Mouse (Mus musculus): ENCODE results near the gene Lrrc4. TPM values are rescaled to one million over a fixed set of nuclear protein-coding genes. Genes with fewer than 3 reads are reported as not detected.

Lrrc4 gene
- polyA plus RNA-seq, 1 experiment from 2014 or later, result 0.87 TPM

DNA sequence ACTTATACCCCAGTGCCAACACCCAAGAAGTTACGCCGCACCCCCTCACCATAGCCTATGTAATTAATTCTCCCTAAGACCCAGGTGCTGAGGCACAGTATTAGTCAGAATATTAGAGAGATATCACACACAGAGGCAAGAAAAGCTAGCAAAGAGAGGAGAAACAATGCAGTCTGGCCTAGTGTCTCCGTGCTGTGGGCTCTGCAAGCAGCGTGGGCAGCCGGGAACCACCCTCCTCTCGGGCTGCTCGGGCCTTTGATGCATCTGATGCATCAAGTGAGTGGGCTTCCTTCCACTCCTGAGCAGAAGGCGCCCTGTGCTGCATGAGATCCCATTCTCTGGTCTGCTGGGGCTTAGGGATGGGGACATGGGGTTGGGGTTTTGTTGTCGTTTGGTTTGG is 18.5 kb downstream of the Lrrc4 start:
- WGBS, result 88% methylated on average over 9 of the region's 9 CpGs
- Histone ChIP-seq H3K36me3 (no peaks in the 10 kb centered on the region), H3K27ac (no peak overlapping the region), H3K9me3 (no peaks in the 10 kb centered on the region), H3K27me3 (ENCODE audit: insufficient read depth, poor library complexity, severe bottlenecking) (no peaks in the 10 kb centered on the region), H3K4me3 (no peak overlapping the region), H3K4me1 (peaks cover 54% of the 10 kb centered on the region)
- no peak for DNase-seq (ENCODE audit: low spot score)

DNA sequence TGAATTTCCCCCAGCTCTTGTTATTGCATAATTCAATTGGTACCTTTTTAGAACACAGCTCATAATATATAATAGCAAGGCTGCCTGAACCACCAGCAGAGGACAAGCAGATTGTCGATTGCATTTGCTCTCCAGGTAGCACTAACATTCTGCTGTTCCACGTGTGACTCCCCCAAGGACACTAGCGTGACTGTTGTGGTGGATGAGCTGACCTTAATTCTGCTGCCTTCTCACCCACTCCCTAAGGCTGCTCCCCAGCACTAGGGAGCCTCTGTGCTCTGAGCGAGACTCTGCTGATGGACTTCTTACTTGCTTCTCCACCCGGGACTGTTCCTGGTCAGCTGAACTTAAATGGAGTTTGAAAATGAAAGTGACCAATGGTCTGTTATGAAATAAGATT is 26.8 kb downstream of the Lrrc4 start:
- Histone ChIP-seq H3K4me3 (no peak overlapping the region), H3K4me1 (no peaks in the 10 kb centered on the region), H3K9me3 (no peaks in the 10 kb centered on the region), H3K27ac (no peak overlapping the region), H3K36me3 (0 out of 2 replicates have a peak, but pooled peaks cover 2% of the 10 kb centered on the region), H3K27me3 (ENCODE audit: insufficient read depth, poor library complexity, severe bottlenecking) (no peaks in the 10 kb centered on the region)
- DNase-seq (ENCODE audit: low spot score), result no peak
- 91% methylated on average over 5 of the region's 5 CpGs for WGBS

DNA sequence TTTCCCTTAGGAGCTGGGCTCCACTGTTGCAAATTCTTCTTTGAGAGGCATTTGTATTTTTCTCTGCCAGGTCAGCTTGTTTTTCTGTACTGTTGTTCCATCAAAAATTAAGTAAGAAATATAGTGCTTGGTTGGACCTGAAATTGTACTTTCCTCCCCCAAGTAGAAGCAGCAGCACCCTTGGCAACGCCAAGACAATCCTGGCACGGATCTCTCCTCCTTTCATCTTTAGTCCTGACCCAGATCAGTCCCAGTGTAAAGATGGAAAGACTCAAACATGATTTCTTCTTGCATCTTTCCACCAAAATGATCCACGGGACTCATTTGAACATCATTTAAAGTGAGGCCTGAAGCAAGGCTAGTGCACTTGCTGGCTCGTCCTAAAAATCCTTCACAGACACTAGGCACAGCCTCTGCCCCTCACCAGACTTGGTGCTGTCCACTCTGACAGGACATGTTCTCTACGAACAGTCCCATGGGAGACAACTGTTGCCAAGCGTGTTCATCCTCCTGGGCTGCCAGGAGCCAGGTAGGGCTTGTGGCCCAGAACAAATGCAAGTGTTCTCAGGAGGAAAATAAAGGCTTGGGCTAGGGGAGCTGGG is 27.8 kb downstream of the Lrrc4 start:
- no peak for DNase-seq (ENCODE audit: low spot score)
- no peaks in the 10 kb centered on the region for H3K4me1 ChIP-seq
- WGBS, result 86% methylated on average over 6 of the region's 6 CpGs
- no peak overlapping the region for H3K4me3 ChIP-seq
- no peaks in the 10 kb centered on the region for H3K27me3 ChIP-seq (ENCODE audit: insufficient read depth, poor library complexity, severe bottlenecking)
- no peaks in the 10 kb centered on the region for H3K9me3 ChIP-seq
- 0 out of 2 replicates have a peak, but pooled peaks cover 2% of the 10 kb centered on the region for H3K36me3 ChIP-seq
- H3K27ac ChIP-seq, result no peak overlapping the region

DNA sequence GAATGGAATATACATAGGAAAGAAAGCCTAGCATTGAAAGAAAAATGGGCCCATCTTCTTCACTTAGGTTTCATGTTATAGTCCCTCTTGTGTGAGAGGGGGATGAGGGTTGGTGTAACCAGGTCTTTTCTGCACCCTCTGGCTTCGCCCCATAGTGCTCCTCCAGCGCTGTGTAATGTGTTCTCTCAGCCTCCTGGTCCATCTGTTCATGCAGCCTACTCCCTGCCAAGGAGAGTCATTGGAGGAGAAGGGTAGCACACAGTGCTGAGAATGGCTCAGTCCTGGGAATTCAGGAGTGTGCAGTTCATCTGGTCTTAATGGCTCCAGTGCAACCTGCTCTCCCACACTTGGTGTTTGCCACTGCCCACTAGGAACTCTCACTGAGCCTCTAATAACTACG is 30.6 kb downstream of the Lrrc4 start:
- no peak overlapping the region for H3K4me3 ChIP-seq
- H3K4me1 ChIP-seq, result no peaks in the 10 kb centered on the region
- no peak for DNase-seq (ENCODE audit: low spot score)
- WGBS, result 88% methylated on average over 3 of the region's 3 CpGs
- H3K27me3 ChIP-seq (ENCODE audit: insufficient read depth, poor library complexity, severe bottlenecking), result no peaks in the 10 kb centered on the region
- H3K9me3 ChIP-seq, result no peaks in the 10 kb centered on the region
- no peak overlapping the region for H3K27ac ChIP-seq
- peaks cover 12% of the 10 kb centered on the region for H3K36me3 ChIP-seq

DNA sequence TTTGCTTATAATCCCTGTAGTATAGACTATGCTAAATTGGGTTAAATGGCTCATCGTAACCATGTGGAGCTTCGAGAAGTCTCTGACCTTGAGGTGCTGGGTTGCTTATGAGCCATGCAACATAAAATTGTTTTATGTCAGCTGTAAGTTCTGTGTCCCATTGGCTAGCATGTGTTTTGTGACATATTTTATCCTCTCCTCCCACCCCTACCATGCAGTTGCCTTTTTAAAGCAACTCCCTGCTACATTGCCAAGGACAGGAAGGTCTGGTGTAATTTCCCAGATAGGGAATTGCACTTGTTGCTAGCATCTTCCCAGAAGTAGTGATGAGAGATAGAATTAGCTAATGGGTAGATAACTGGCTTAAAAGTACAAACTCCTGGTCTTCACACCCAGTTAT is 31.7 kb downstream of the Lrrc4 start:
- H3K36me3 ChIP-seq, result peaks cover 17% of the 10 kb centered on the region
- WGBS, result 83% methylated on average over 2 of the region's 2 CpGs
- no peak overlapping the region for H3K4me3 ChIP-seq
- no peak for DNase-seq (ENCODE audit: low spot score)
- H3K27ac ChIP-seq, result no peak overlapping the region
- no peaks in the 10 kb centered on the region for H3K27me3 ChIP-seq (ENCODE audit: insufficient read depth, poor library complexity, severe bottlenecking)
- H3K4me1 ChIP-seq, result 0 out of 2 replicates have a peak, but pooled peaks cover 2% of the 10 kb centered on the region
- no peaks in the 10 kb centered on the region for H3K9me3 ChIP-seq

DNA sequence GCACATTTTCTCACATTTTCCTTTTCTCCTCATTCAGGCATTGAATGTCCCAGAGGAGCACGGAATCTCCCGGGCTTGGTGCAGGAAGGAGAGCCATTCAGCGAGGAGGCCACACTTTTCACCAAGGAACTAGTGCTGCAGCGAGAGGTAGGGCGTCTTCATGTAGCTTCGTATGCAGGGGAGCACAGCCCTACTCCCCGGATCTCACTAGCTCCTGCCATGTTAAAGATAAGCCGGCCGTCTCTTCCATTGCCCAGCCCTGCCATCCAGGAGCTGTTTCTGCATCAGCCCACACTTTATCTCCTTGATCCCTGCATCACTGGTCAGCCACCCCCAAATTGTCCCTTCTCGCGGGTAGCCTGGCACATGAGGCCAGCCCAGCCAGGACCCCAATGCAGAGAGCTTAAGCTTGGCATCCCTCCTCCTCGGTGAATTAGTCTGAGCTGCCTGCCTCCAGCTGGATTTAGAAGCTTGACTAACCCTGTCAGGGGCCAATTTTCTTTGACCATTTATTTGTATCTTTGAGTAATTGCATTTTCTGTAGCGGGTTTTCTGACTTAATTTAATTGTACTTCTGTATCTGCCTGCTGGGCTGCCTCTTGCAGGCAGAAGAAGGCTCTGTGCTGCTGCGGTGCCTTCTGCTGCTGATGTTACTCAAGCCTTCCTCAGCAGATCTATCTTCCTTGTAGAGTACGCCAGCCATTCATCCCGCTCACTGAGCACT is 35.6 kb downstream of the Lrrc4 start:
- Histone ChIP-seq H3K27ac (no peak overlapping the region), H3K4me1 (peaks cover 6% of the 10 kb centered on the region; the same call in 1 of the 2 replicates), H3K27me3 (ENCODE audit: insufficient read depth, poor library complexity, severe bottlenecking) (no peaks in the 10 kb centered on the region), H3K9me3 (no peaks in the 10 kb centered on the region), H3K36me3 (peaks cover 17% of the 10 kb centered on the region), H3K4me3 (no peak overlapping the region)
- 79% methylated on average over 16 of the region's 16 CpGs for WGBS
- DNase-seq (ENCODE audit: low spot score), result no peak

DNA sequence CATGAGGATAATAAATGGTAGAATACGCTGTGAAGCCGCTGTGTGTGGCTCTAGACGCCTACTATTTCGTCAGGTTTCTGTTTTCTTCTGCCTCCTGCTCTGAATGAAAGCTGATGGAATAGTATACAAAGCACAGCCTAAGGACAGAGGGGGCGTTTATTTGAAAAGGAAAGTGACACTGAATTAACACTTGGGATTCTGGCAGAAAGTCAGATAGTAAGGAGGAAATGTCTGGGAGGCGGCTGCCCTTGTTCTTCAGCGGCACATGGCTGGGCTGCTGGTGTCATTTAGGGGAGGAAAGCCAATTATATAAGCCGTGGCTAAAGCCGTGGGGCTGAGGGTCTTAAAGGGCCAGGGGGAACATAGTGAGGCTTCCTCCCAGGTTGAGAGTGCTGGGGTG is 36.2 kb downstream of the Lrrc4 start:
- no peaks in the 10 kb centered on the region for H3K9me3 ChIP-seq
- no peak overlapping the region for H3K4me3 ChIP-seq
- peaks cover 10% of the 10 kb centered on the region; the same call in 1 of the 2 replicates for H3K4me1 ChIP-seq
- no peaks in the 10 kb centered on the region for H3K27me3 ChIP-seq (ENCODE audit: insufficient read depth, poor library complexity, severe bottlenecking)
- H3K36me3 ChIP-seq, result peaks cover 17% of the 10 kb centered on the region
- DNase-seq (ENCODE audit: low spot score), result no peak
- 47% methylated on average over 9 of the region's 9 CpGs for WGBS
- no peak overlapping the region for H3K27ac ChIP-seq

DNA sequence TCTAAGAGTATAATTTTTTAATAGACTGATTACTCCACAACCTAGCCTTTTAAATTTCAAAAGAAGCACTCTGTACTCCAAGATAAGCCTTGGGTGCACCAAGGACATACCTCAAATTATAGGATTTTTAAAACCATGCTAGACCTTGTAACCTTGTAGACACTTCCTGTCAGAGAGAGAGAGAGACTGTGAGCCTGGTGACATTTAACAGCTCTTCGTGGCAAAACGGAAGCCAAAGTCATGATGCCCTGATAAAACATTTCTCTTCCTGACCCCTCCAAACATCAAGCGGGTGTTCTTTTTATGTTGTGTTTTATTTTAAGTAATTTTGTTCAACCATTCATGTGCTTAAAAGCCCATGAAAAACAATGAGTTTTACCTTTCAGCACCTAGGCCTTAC is 39.7 kb downstream of the Lrrc4 start:
- H3K4me3 ChIP-seq, result no peak overlapping the region
- H3K4me1 ChIP-seq, result peaks cover 32% of the 10 kb centered on the region
- H3K9me3 ChIP-seq, result no peaks in the 10 kb centered on the region
- H3K36me3 ChIP-seq, result peaks cover 14% of the 10 kb centered on the region
- no peak overlapping the region for H3K27ac ChIP-seq
- WGBS, result 63% methylated on average over 3 of the region's 3 CpGs
- no peak for DNase-seq (ENCODE audit: low spot score)
- H3K27me3 ChIP-seq (ENCODE audit: insufficient read depth, poor library complexity, severe bottlenecking), result no peaks in the 10 kb centered on the region

DNA sequence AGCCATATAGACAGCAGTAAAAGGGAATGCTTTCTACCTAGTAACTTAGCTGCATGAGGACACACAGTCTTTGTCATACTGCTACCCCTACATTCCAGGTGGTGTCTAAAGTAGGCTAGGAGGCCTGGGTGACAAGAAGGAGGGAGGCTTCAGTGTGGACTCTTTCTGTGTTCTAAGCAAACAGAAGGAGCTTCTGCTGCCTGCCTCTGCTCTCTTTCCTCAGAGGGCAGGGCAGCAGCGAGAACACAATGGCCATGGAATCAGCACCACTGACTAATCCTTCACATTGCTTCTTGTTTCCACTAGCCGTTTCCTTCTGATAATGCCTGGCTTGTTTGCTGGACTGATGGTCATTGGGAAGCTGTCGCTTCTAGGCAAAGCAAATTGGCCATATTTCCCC is 40.4 kb downstream of the Lrrc4 start:
- H3K27me3 ChIP-seq (ENCODE audit: insufficient read depth, poor library complexity, severe bottlenecking), result no peaks in the 10 kb centered on the region
- WGBS, result 40% methylated on average over 3 of the region's 3 CpGs
- DNase-seq (ENCODE audit: low spot score), result no peak
- no peak overlapping the region for H3K4me3 ChIP-seq
- peaks cover 8% of the 10 kb centered on the region for H3K36me3 ChIP-seq
- H3K9me3 ChIP-seq, result no peaks in the 10 kb centered on the region
- H3K27ac ChIP-seq, result peak overlapping the region; percentile 32; the same call in 1 of the 2 replicates
- peaks cover 38% of the 10 kb centered on the region for H3K4me1 ChIP-seq

DNA sequence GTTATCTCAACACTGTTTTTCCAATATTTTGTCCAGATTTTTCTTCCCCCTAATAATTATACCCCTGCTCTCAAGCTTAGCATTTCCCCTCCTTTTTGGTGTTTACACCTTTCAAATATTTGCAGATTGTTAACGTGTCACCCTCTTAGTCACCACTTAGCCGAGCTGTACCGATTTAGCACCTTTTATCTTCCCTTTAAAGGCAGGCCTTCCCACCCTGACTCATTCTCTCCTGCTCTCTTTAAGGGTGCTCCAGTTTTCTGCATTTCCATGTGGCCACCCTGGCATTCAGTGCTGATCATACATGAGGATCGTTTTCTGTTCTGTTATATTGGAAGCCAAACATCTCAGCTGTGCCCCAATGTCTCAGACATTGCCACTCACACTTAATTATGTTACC is 41.9 kb downstream of the Lrrc4 start:
- Histone ChIP-seq H3K36me3 (no peaks in the 10 kb centered on the region), H3K9me3 (no peaks in the 10 kb centered on the region), H3K27me3 (ENCODE audit: insufficient read depth, poor library complexity, severe bottlenecking) (no peaks in the 10 kb centered on the region), H3K27ac (no peak overlapping the region), H3K4me1 (peaks cover 44% of the 10 kb centered on the region), H3K4me3 (no peak overlapping the region)
- WGBS, result 38% methylated on average over 4 of the region's 4 CpGs
- DNase-seq (ENCODE audit: low spot score), result no peak

DNA sequence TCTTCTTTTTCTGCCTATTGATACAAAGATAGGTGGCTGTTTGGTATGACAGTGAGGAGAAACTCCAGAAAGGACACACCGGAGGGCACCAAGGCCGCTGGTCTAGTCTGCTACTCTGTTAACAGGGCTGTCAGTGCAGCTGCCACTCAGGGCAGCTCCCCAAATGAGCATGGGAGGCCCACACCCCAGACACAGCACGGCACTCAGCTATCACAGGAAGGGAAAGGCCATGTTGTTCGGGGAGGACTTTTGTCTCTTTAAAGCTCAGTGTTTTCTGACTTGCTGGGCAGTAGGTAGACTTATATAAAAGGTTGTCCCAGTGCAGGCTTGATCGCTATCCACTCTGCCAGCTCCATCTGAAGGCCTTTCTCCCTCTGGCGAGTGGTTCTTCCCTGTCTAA is 44.4 kb downstream of the Lrrc4 start:
- no peaks in the 10 kb centered on the region for H3K27me3 ChIP-seq (ENCODE audit: insufficient read depth, poor library complexity, severe bottlenecking)
- H3K4me3 ChIP-seq, result no peak overlapping the region
- no peaks in the 10 kb centered on the region for H3K9me3 ChIP-seq
- no peaks in the 10 kb centered on the region for H3K36me3 ChIP-seq
- peaks cover 57% of the 10 kb centered on the region for H3K4me1 ChIP-seq
- 49% methylated on average over 6 of the region's 6 CpGs for WGBS
- no peak for DNase-seq (ENCODE audit: low spot score)
- peak overlapping the region; percentile 22; the same call in 1 of the 2 replicates for H3K27ac ChIP-seq

DNA sequence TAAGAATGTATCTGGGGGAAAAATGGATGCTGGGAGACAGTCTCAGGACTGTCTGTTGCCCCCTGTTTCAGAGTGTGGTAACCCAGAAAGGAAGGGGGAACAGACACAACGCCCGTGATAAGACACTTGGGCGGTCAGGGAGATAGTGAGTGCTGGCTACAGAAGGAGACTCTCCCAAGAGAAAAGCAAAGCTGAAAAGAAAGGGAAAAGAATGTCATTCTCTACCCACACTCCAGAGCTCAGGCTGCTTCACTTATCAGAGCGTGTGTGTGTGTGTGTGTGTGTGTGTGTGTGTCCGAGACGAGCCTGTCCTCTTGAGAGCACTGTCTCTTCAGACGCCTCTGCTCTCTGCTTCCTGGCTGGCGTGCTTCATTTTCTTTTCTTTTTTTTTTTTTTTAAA is 45.8 kb downstream of the Lrrc4 start:
- DNase-seq (ENCODE audit: low spot score), result no peak
- Histone ChIP-seq H3K9me3 (no peaks in the 10 kb centered on the region), H3K4me1 (peaks cover 56% of the 10 kb centered on the region), H3K4me3 (no peak overlapping the region), H3K36me3 (no peaks in the 10 kb centered on the region), H3K27ac (no peak overlapping the region), H3K27me3 (ENCODE audit: insufficient read depth, poor library complexity, severe bottlenecking) (no peaks in the 10 kb centered on the region)
- 29% methylated on average over 8 of the region's 8 CpGs for WGBS

DNA sequence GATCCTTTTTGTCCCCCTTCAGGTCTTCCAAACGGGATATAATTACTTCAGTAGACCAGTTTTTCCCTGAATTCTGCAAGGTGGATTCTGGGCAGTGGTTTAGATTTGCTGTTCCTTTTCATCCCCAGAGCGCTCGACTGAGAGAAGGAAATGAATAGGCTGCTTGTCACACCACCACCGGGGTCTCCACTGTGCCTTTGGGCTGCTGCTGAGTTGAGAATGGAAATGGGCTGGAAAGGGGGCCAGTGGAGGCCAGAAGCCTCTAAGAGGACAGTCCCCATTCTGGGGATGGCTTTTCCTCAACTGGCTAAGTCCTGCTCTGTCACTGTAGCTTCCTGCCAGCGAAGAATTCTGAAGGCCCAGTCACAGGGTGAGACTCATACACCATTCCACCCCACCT is 47.6 kb downstream of the Lrrc4 start:
- no peaks in the 10 kb centered on the region for H3K27me3 ChIP-seq (ENCODE audit: insufficient read depth, poor library complexity, severe bottlenecking)
- no peak overlapping the region for H3K4me3 ChIP-seq
- H3K9me3 ChIP-seq, result no peaks in the 10 kb centered on the region
- WGBS, result 70% methylated on average over 5 of the region's 5 CpGs
- H3K27ac ChIP-seq, result peak overlapping the region; percentile 1; the same call in 1 of the 2 replicates
- DNase-seq (ENCODE audit: low spot score), result no peak
- no peaks in the 10 kb centered on the region for H3K36me3 ChIP-seq
- H3K4me1 ChIP-seq, result peaks cover 45% of the 10 kb centered on the region

Measured in heart, embryonic 10.5 days (tissue).